9 mouse cellular contexts compared by ENCODE assay signal in genomic region chr6:114250311-114250710, GRCm38 (mm10). TPM values are rescaled to one million over a fixed set of nuclear protein-coding genes. Genes with fewer than 3 reads are reported as not detected.
DNase-seq lines count a peak whose midpoint lies in the region; ATAC-seq and TF ChIP-seq lines count a peak whose summit lies in the region.
"Had no signal": no experiment of that assay in that cellular context is flagged by ENCODE, and none has a peak within 500 bp of the region (broad histone marks: within the 10 kb centered on the region; RNA-seq: fewer than 3 reads in every experiment).

No protein-coding gene starts in this region.

- H3K27me3 ChIP-seq in heart, embryonic 11.5 days (ENCODE audit: control insufficient read depth, insufficient read depth, low read length), result peaks cover 31% of the 10 kb centered on the region
- H3K27me3 ChIP-seq in forebrain, embryonic 16.5 days (replicated peaks; ENCODE audit: control insufficient read depth, insufficient read depth, low read length), result no peaks in the 10 kb centered on the region
- no peaks in the 10 kb centered on the region for H3K27me3 ChIP-seq in intestine, embryonic 16.5 days (replicated peaks; ENCODE audit: control insufficient read depth, insufficient read depth, low read length)
- H3K27me3 ChIP-seq in midbrain, postnatal 0 days (ENCODE audit: insufficient read depth, low read length), result no peaks in the 10 kb centered on the region
- H3K27me3 ChIP-seq in splenic B cell, adult 2 months (ENCODE audit: control insufficient read depth, insufficient read depth, low read length, poor library complexity, severe bottlenecking), result no peaks in the 10 kb centered on the region

- H3K27ac ChIP-seq in heart, embryonic 11.5 days (ENCODE audit: low read depth, low read length), result no peak overlapping the region
- H3K27ac ChIP-seq in forebrain, embryonic 16.5 days (ENCODE audit: low read length), result 0 out of 2 replicates have a peak overlapping the region, but pooled peaks have one; percentile 29
- no peak overlapping the region for H3K27ac ChIP-seq in intestine, embryonic 16.5 days (ENCODE audit: low read length)
- peak overlapping the region; percentile 70 for H3K27ac ChIP-seq in midbrain, postnatal 0 days (ENCODE audit: low read depth, low read length)
- H3K27ac ChIP-seq: midbrain, embryonic 12.5 days had no signal

- intact Hi-C loops in left cerebral cortex, postnatal 25 days (cut with DNase I), result loop anchor here (2.0 kb wide), 1 partner anchor 162 kb away; no protein-coding TSS in a partner anchor

- H3K4me1 ChIP-seq in heart, embryonic 11.5 days (ENCODE audit: control insufficient read depth, insufficient read depth, low read length), result no peaks in the 10 kb centered on the region
- H3K4me1 ChIP-seq in forebrain, embryonic 16.5 days (replicated peaks; ENCODE audit: control insufficient read depth, insufficient read depth, low read length), result peaks cover 7% of the 10 kb centered on the region; the same call in 1 of the 2 replicates
- no peaks in the 10 kb centered on the region for H3K4me1 ChIP-seq in intestine, embryonic 16.5 days (ENCODE audit: control insufficient read depth, insufficient read depth, low read length)
- H3K4me1 ChIP-seq in midbrain, postnatal 0 days (ENCODE audit: insufficient read depth, low read length), result no peaks in the 10 kb centered on the region

- H3K9me3 ChIP-seq in heart, embryonic 11.5 days (replicated peaks; ENCODE audit: control insufficient read depth, low read length), result no peaks in the 10 kb centered on the region
- no peaks in the 10 kb centered on the region for H3K9me3 ChIP-seq in forebrain, embryonic 16.5 days (ENCODE audit: control insufficient read depth, low read length)
- H3K9me3 ChIP-seq in intestine, embryonic 16.5 days (ENCODE audit: control insufficient read depth, low read length), result no peaks in the 10 kb centered on the region
- H3K9me3 ChIP-seq in midbrain, postnatal 0 days (ENCODE audit: low read length), result no peaks in the 10 kb centered on the region
- H3K9me3 ChIP-seq: midbrain, embryonic 12.5 days had no signal

- no peak for ATAC-seq in heart, embryonic 11.5 days (replicated peaks; ENCODE audit: insufficient number of reproducible peaks, low FRiP score, low TSS enrichment)
- peak; percentile 61 for ATAC-seq in forebrain, embryonic 16.5 days
- peak; percentile 90 for ATAC-seq in intestine, embryonic 16.5 days
- peak; percentile 69 for ATAC-seq in midbrain, postnatal 0 days (ENCODE audit: low FRiP score)

- H3K4me3 ChIP-seq in heart, embryonic 11.5 days (ENCODE audit: low read depth, low read length), result no peak overlapping the region
- no peak overlapping the region for H3K4me3 ChIP-seq in forebrain, embryonic 16.5 days (replicated peaks; ENCODE audit: low read length)
- no peak overlapping the region for H3K4me3 ChIP-seq in intestine, embryonic 16.5 days (ENCODE audit: low read length)
- no peak overlapping the region for H3K4me3 ChIP-seq in midbrain, postnatal 0 days (ENCODE audit: low read depth, low read length)
- H3K4me3 ChIP-seq: midbrain, embryonic 12.5 days had no signal

- peak; percentile 69 for DNase-seq in heart, adult 8-10 months (ENCODE audit: low spot score)
- DNase-seq in cerebellum, adult 18-20 months, result peak; percentile 72 to 84
- DNase-seq in left cerebral cortex, postnatal 25 days (ENCODE audit: low spot score in 2 of 2), result peak; percentile 82 to 85
- DNase-seq in midbrain, postnatal 0 days (ENCODE audit: low spot score), result peak; percentile 82
- peak; percentile 60 for DNase-seq in splenic B cell, adult 2 months (ENCODE audit: low read depth, low spot score)

- WGBS in heart, embryonic 11.5 days (ENCODE audit: insufficient replicate concordance), result 8% methylated on average over 5 of the region's 5 CpGs
- 3% methylated on average over 5 of the region's 5 CpGs for WGBS in forebrain, embryonic 16.5 days
- WGBS in intestine, embryonic 16.5 days, result 8% methylated on average over 5 of the region's 5 CpGs
- 6% methylated on average over 5 of the region's 5 CpGs for WGBS in midbrain, postnatal 0 days

- no peaks in the 10 kb centered on the region for H3K36me3 ChIP-seq in heart, embryonic 11.5 days (ENCODE audit: control insufficient read depth, insufficient read depth, low read length)
- H3K36me3 ChIP-seq in forebrain, embryonic 16.5 days (ENCODE audit: control insufficient read depth, insufficient read depth), result no peaks in the 10 kb centered on the region
- H3K36me3 ChIP-seq in intestine, embryonic 16.5 days (ENCODE audit: control insufficient read depth, insufficient read depth, low read length), result no peaks in the 10 kb centered on the region
- no peaks in the 10 kb centered on the region for H3K36me3 ChIP-seq in midbrain, postnatal 0 days (ENCODE audit: insufficient read depth, low read length)
- H3K36me3 ChIP-seq in splenic B cell, adult 2 months (ENCODE audit: control insufficient read depth, insufficient read depth, low read length, poor library complexity, severe bottlenecking), result no peaks in the 10 kb centered on the region
- H3K36me3 ChIP-seq: midbrain, embryonic 12.5 days had no signal

- no peak overlapping the region for H3K9ac ChIP-seq in heart, embryonic 11.5 days (ENCODE audit: low read depth, low read length)
- no peak overlapping the region for H3K9ac ChIP-seq in forebrain, embryonic 16.5 days (replicated peaks; ENCODE audit: low read depth, low read length)
- H3K9ac ChIP-seq in intestine, embryonic 16.5 days (ENCODE audit: low read depth, low read length), result no peak overlapping the region
- H3K9ac ChIP-seq in midbrain, postnatal 0 days (replicated peaks; ENCODE audit: low read length, poor library complexity, severe bottlenecking), result no peak overlapping the region
- H3K9ac ChIP-seq: midbrain, embryonic 12.5 days had no signal

- no peak overlapping the region for H3K4me2 ChIP-seq in heart, embryonic 11.5 days
- no peak overlapping the region for H3K4me2 ChIP-seq in forebrain, embryonic 16.5 days (ENCODE audit: low read length)
- H3K4me2 ChIP-seq in intestine, embryonic 16.5 days (ENCODE audit: low read depth, low read length), result no peak overlapping the region
- no peak overlapping the region for H3K4me2 ChIP-seq in midbrain, postnatal 0 days (ENCODE audit: low read depth, low read length, poor library complexity, severe bottlenecking)
- H3K4me2 ChIP-seq: midbrain, embryonic 12.5 days had no signal

- peak; percentile 99 for TF ChIP-seq CTCF in midbrain, postnatal 0 days (IDR thresholded peaks at IDR 0.05)

RNA-seq across cellular contexts. Expression of gene Slc6a1, which starts 32.1 kb away (rescaled TPM):
- under 1 TPM in 3 of 4 experiments, not detected in 1; 0.06 to 0.12 (median 0.11) TPM for total RNA-seq in heart, adult 8-10 months (2022)
- 0.23 and 0.26 TPM in 2 replicates for polyA plus RNA-seq in heart, embryonic 11.5 days (2014; fragmentation: Nextera tagmentation; extraction: Ambion mirVana)
- 107 and 138 TPM in 2 replicates for polyA plus RNA-seq in forebrain, embryonic 16.5 days (2015; fragmentation: Nextera tagmentation; extraction: Ambion mirVana)
- not detected in 2 replicates for polyA plus RNA-seq in intestine, embryonic 16.5 days (2015; fragmentation: Nextera tagmentation; extraction: Ambion mirVana)
- 100 to 1,000 TPM; 303 to 326 TPM for total RNA-seq in left cerebral cortex, postnatal 25 days (2021)
- 434 and 507 TPM in 2 replicates for total RNA-seq in midbrain, postnatal 0 days (2014; rRNA removed)
- 208 and 221 TPM in 2 replicates for polyA plus RNA-seq in midbrain, postnatal 0 days (2015; fragmentation: Nextera tagmentation; extraction: Ambion mirVana)

Comparison
In these comparisons a context has a peak if more than half of its experiments do, and no peak if none do; other contexts are left out.
1. H3K27ac ChIP-seq: peak in forebrain, embryonic 16.5 days (single experiment) and midbrain, postnatal 0 days (single experiment); none in heart, embryonic 11.5 days (single experiment) and intestine, embryonic 16.5 days (single experiment).
2. RNA of gene Slc6a1, which starts 32.1 kb away (polyA plus RNA-seq): 208 to 221 TPM in midbrain, postnatal 0 days and 107 to 138 TPM in forebrain, embryonic 16.5 days; 0.23 to 0.26 TPM in heart, embryonic 11.5 days and not detected in intestine, embryonic 16.5 days; every median in the first group is over 10 times any median in the second.
3. Peak in every context shown above with its lines, with median percentiles within 50 percentile points of each other: DNase-seq.